Mouse (Mus musculus): ENCODE measurements around the gene 5730596B20Rik. TPM values are rescaled to one million over a fixed set of nuclear protein-coding genes. Genes with fewer than 3 reads are reported as not detected.
A peak's percentile ranks its signal among the peaks of the same experiment; 100 is the strongest.

The 5730596B20Rik gene
- polyA plus RNA-seq, 1 experiment from 2014 or later: 2.6 TPM

DNA sequence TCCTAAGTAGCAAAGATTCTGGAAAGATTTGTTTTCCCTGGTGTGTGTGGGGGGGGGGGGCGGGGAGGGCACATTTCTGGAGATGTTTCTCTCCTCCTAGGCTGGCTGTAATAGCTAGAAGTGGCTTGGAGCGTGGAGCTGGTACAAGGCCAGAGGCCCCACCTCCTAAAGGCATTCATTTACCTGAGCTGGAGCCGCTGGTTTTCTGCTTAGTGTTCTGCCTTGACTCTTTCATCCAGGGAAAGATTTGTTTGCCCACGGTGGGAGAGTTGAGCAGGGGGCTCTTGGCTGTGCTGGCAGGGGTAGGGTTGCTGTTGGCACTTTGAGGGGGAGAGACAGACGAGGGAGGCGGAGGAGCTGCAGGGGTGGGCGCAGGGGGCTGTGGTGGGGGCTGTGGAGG lies 5.4 kb upstream of the 5730596B20Rik start:
- H3K9me3 ChIP-seq (replicated peaks; ENCODE audit: control insufficient read depth, low read length): no peaks in the 10 kb centered on the region
- H3K9ac ChIP-seq (ENCODE audit: low read length): peak overlapping the region; percentile 81
- ATAC-seq (ENCODE audit: insufficient read depth, low FRiP score): no peak
- H3K4me2 ChIP-seq (ENCODE audit: low read depth, low read length): peak overlapping the region; percentile 65
- H3K27me3 ChIP-seq (ENCODE audit: control insufficient read depth, insufficient read depth, low read length): no peaks in the 10 kb centered on the region
- H3K4me1 ChIP-seq (ENCODE audit: control insufficient read depth, insufficient read depth, low read length): peaks cover 28% of the 10 kb centered on the region
- WGBS: 11% methylated on average over 7 of the region's 7 CpGs
- peak overlapping the region; percentile 99 for H3K27ac ChIP-seq (ENCODE audit: low read length)
- no peaks in the 10 kb centered on the region for H3K36me3 ChIP-seq (ENCODE audit: control insufficient read depth, insufficient read depth, low read length)
- H3K4me3 ChIP-seq (replicated peaks; ENCODE audit: low read length): peak overlapping the region; percentile 48

DNA sequence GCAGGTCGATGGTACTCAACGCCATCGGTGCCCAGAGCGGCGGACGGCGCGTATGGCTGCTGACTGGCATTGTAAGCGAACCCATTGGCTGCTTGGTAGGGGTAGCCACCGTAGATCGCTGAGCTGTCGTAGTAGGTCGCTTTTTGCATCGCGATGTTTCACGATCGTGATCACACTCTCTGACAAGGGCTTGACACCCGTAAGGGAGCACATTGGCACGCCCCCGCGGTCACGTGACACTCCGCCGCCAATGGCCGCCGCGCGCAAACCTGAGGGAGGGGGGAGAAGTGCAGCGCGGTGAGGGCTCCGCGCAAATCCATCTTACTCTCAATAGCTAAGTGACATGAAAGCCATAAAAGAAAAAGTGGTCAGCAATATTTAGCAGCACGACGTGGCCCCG lies 4.8 kb upstream of the 5730596B20Rik start:
- Histone ChIP-seq H3K27ac (ENCODE audit: low read length) (peak overlapping the region; percentile 99), H3K4me2 (ENCODE audit: low read depth, low read length) (peak overlapping the region; percentile 65), H3K4me3 (replicated peaks; ENCODE audit: low read length) (peak overlapping the region; percentile 48), H3K27me3 (ENCODE audit: control insufficient read depth, insufficient read depth, low read length) (no peaks in the 10 kb centered on the region), H3K4me1 (ENCODE audit: control insufficient read depth, insufficient read depth, low read length) (peaks cover 28% of the 10 kb centered on the region), H3K9me3 (replicated peaks; ENCODE audit: control insufficient read depth, low read length) (no peaks in the 10 kb centered on the region), H3K36me3 (ENCODE audit: control insufficient read depth, insufficient read depth, low read length) (no peaks in the 10 kb centered on the region), H3K9ac (ENCODE audit: low read length) (peak overlapping the region; percentile 81)
- ATAC-seq (ENCODE audit: insufficient read depth, low FRiP score): peak; percentile 78
- WGBS: under 1% methylated on average over 35 of the region's 35 CpGs

DNA sequence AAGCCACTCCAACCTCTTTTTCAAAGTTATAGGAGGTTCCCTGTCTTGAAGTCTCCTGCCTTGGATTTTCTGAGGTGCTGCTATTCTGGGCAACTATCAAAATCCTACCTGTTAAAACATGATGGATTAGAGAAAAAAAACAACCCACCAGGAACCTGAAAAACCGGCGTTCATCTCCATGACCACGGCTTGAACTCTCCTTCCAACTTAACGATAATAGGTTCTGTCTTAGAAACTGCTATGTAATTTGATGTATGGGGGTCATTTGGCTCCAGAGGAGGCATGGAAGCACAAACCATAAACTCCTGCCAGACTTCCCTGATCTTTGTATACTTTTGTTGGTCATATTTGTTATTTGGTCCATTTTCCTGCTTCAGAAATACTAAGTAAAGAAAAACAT lies 3.6 kb upstream of the 5730596B20Rik start:
- Histone ChIP-seq H3K27ac (ENCODE audit: low read length) (peak overlapping the region; percentile 99), H3K4me1 (ENCODE audit: control insufficient read depth, insufficient read depth, low read length) (peaks cover 28% of the 10 kb centered on the region), H3K4me3 (replicated peaks; ENCODE audit: low read length) (peak overlapping the region; percentile 48), H3K36me3 (ENCODE audit: control insufficient read depth, insufficient read depth, low read length) (no peaks in the 10 kb centered on the region), H3K9me3 (replicated peaks; ENCODE audit: control insufficient read depth, low read length) (no peaks in the 10 kb centered on the region), H3K9ac (ENCODE audit: low read length) (peak overlapping the region; percentile 78), H3K4me2 (ENCODE audit: low read depth, low read length) (peak overlapping the region; percentile 65), H3K27me3 (ENCODE audit: control insufficient read depth, insufficient read depth, low read length) (no peaks in the 10 kb centered on the region)
- no peak for ATAC-seq (ENCODE audit: insufficient read depth, low FRiP score)
- WGBS: 8% methylated on average over 4 of the region's 4 CpGs

DNA sequence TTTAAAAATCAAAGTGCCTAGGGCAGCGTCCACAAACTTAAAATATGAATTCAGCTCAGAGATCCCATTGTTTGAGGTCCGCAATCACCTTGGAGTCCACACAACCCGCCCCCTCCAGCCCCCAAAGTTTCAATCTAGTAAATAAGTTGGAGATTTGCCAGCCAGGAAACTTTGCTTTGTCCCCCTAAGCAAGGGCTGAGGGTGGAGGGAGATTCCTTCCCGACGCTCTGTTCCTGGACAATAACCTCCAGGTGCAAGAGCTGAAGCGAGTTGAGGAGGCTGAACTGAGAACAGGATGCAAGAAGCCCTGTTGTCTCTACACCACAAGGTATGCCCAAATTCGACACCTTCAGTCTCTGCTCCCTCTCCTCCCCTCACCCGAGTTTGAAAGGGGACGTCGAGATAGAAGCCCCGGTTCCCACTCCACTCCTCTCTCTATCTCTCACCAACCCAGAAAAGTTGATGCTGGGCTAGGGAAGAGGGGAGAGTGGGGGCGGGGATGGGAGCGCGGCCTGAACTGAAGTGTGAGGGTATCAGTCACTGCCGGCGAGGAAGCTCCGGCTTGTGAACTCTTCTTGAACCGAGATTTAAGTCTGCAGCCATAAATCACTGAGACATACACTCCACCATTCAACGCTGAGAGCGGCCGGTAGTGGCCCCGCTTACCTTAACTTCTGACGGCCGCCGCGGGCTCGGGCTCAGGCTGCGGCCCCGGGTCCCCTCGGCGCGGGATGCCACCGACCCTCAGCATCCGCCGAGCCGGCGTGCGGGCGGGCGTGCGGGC lies 2.1 kb upstream of the 5730596B20Rik start:
- peaks cover 26% of the 10 kb centered on the region for H3K4me1 ChIP-seq (ENCODE audit: control insufficient read depth, insufficient read depth, low read length)
- H3K27ac ChIP-seq (ENCODE audit: low read length): peak overlapping the region; percentile 98
- peak overlapping the region; percentile 60 for H3K4me3 ChIP-seq (replicated peaks; ENCODE audit: low read length)
- peak overlapping the region; percentile 71 for H3K4me2 ChIP-seq (ENCODE audit: low read depth, low read length)
- ATAC-seq (ENCODE audit: insufficient read depth, low FRiP score): peak; percentile 29; the same call in 1 of the 2 replicates
- no peaks in the 10 kb centered on the region for H3K27me3 ChIP-seq (ENCODE audit: control insufficient read depth, insufficient read depth, low read length)
- peak overlapping the region; percentile 91 for H3K9ac ChIP-seq (ENCODE audit: low read length)
- no peaks in the 10 kb centered on the region for H3K9me3 ChIP-seq (replicated peaks; ENCODE audit: control insufficient read depth, low read length)
- no peaks in the 10 kb centered on the region for H3K36me3 ChIP-seq (ENCODE audit: control insufficient read depth, insufficient read depth, low read length)
- 3% methylated on average over 41 of the region's 41 CpGs for WGBS

DNA sequence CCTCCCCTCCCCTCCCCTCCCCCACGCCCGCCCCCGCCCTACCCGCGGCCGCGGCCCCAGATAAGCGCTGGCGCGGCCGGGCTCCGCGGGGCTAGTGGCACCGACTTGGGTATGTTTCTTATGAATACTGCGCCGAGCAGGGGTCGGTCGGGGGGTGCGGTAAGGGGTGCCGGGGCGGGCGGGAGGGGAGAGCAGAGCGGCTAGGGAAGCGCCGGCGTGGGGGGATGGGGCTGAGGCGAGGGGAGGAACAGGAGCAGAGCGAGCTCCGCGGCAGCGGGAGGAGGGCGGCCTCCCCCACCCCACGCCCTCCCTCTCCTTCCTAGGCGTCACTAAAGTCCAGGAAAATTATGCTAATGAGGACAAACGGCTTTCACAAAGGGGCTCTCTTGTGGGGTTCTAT lies 1.4 kb upstream of the 5730596B20Rik start:
- peak overlapping the region; percentile 98 for H3K27ac ChIP-seq (ENCODE audit: low read length)
- peaks cover 21% of the 10 kb centered on the region for H3K4me1 ChIP-seq (ENCODE audit: control insufficient read depth, insufficient read depth, low read length)
- H3K9me3 ChIP-seq (replicated peaks; ENCODE audit: control insufficient read depth, low read length): no peaks in the 10 kb centered on the region
- H3K4me2 ChIP-seq (ENCODE audit: low read depth, low read length): peak overlapping the region; percentile 71
- H3K9ac ChIP-seq (ENCODE audit: low read length): peak overlapping the region; percentile 91
- H3K4me3 ChIP-seq (replicated peaks; ENCODE audit: low read length): peak overlapping the region; percentile 60
- ATAC-seq (ENCODE audit: insufficient read depth, low FRiP score): peak; percentile 54
- under 1% methylated on average over 17 of the region's 35 CpGs for WGBS
- no peaks in the 10 kb centered on the region for H3K36me3 ChIP-seq (ENCODE audit: control insufficient read depth, insufficient read depth, low read length)
- H3K27me3 ChIP-seq (ENCODE audit: control insufficient read depth, insufficient read depth, low read length): no peaks in the 10 kb centered on the region

DNA sequence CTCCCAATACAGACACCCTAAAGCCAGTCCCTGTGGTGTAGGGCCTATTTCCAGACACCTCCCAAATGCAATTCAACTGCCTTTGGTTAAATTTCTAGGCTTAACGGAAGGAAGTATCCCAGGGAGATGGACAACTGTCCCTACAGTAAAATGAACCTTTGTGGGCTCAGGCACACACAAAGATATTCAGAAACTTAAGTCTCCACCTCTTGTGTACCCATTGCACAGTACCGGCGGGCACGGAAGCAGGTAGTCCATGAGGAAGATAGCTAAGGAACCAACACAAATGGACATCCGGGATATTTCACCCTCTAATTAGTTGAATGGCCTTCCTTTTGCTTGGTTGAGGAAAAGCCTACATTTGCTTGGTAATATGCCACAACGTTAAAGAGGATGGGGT lies 907 bp upstream of the 5730596B20Rik start:
- H3K36me3 ChIP-seq (ENCODE audit: control insufficient read depth, insufficient read depth, low read length): no peaks in the 10 kb centered on the region
- H3K9me3 ChIP-seq (replicated peaks; ENCODE audit: control insufficient read depth, low read length): no peaks in the 10 kb centered on the region
- H3K27me3 ChIP-seq (ENCODE audit: control insufficient read depth, insufficient read depth, low read length): no peaks in the 10 kb centered on the region
- peak overlapping the region; percentile 98 for H3K27ac ChIP-seq (ENCODE audit: low read length)
- H3K4me1 ChIP-seq (ENCODE audit: control insufficient read depth, insufficient read depth, low read length): peaks cover 21% of the 10 kb centered on the region
- peak overlapping the region; percentile 71 for H3K4me2 ChIP-seq (ENCODE audit: low read depth, low read length)
- peak overlapping the region; percentile 60 for H3K4me3 ChIP-seq (replicated peaks; ENCODE audit: low read length)
- 4% methylated on average over 6 of the region's 6 CpGs for WGBS
- ATAC-seq (ENCODE audit: insufficient read depth, low FRiP score): no peak
- H3K9ac ChIP-seq (ENCODE audit: low read length): peak overlapping the region; percentile 91

DNA sequence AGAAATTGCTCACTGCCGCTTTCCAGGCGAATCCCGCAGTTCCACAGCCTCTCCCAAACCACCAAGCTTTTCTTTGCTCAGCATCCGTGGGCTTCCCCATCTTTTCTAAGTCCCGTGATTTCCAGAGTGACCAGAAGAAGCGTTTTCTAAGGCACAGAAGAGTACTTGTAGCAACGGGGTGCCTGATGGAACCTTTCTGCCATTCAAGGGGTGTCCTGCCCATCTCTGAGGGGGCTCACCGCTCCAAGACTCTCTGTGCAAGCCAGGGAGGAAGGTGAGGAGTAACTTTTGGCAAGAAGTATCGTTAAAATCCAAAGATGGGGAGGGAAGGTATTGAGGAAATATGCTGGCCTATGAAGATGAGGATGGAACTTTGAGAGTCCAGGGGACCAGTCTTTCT lies 508 bp downstream of the 5730596B20Rik start:
- WGBS: 16% methylated on average over 9 of the region's 9 CpGs
- Histone ChIP-seq H3K36me3 (ENCODE audit: control insufficient read depth, insufficient read depth, low read length) (no peaks in the 10 kb centered on the region), H3K9ac (ENCODE audit: low read length) (peak overlapping the region; percentile 91), H3K27me3 (ENCODE audit: control insufficient read depth, insufficient read depth, low read length) (no peaks in the 10 kb centered on the region), H3K4me2 (ENCODE audit: low read depth, low read length) (peak overlapping the region; percentile 71), H3K27ac (ENCODE audit: low read length) (peak overlapping the region; percentile 98), H3K4me1 (ENCODE audit: control insufficient read depth, insufficient read depth, low read length) (peaks cover 17% of the 10 kb centered on the region), H3K4me3 (replicated peaks; ENCODE audit: low read length) (peak overlapping the region; percentile 60), H3K9me3 (replicated peaks; ENCODE audit: control insufficient read depth, low read length) (no peaks in the 10 kb centered on the region)
- ATAC-seq (ENCODE audit: insufficient read depth, low FRiP score): no peak

DNA sequence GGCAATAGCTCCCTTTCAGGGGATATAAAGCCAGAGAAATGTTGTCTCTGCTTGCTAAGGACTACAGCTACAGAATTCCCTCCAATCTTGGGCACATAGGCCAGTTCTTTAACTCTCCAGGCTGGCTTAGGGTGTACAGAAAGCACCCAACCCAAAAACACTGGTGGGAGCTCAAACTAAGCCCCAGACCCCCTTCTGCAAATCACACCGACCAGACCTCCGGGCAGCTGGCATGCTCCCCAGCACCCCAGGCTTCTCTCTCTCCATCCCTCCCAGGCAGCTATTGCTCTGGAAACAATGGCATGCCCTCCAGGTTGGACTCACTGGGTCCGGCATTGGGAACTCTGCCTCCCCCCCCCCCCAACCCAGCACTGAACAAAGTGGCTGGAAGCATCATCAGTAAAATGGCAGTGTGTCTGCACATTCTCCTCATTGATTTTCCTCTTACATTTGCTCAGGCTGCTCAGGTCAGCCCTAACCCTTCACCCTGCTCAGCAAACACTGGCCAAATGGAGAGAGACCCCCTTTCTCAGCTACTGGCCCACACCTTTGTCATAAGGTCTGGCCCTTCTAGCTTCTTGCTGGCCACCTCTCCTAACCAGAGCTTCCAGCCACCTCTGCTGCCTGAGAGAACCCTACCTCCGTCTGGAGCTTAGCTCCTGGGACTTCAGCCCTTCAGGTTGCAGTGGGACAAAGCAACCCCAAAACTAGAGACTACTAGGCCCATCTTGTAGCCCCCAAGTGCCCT lies 1.8 kb downstream of the 5730596B20Rik start:
- no peak for ATAC-seq (ENCODE audit: insufficient read depth, low FRiP score)
- Histone ChIP-seq H3K9me3 (replicated peaks; ENCODE audit: control insufficient read depth, low read length) (no peaks in the 10 kb centered on the region), H3K27ac (ENCODE audit: low read length) (peak overlapping the region; percentile 98), H3K4me3 (replicated peaks; ENCODE audit: low read length) (peak overlapping the region; percentile 60), H3K9ac (ENCODE audit: low read length) (peak overlapping the region; percentile 91), H3K36me3 (ENCODE audit: control insufficient read depth, insufficient read depth, low read length) (no peaks in the 10 kb centered on the region), H3K4me1 (ENCODE audit: control insufficient read depth, insufficient read depth, low read length) (peaks cover 24% of the 10 kb centered on the region), H3K4me2 (ENCODE audit: low read depth, low read length) (peak overlapping the region; percentile 71), H3K27me3 (ENCODE audit: control insufficient read depth, insufficient read depth, low read length) (no peaks in the 10 kb centered on the region)
- WGBS: 17% methylated on average over 4 of the region's 4 CpGs

DNA sequence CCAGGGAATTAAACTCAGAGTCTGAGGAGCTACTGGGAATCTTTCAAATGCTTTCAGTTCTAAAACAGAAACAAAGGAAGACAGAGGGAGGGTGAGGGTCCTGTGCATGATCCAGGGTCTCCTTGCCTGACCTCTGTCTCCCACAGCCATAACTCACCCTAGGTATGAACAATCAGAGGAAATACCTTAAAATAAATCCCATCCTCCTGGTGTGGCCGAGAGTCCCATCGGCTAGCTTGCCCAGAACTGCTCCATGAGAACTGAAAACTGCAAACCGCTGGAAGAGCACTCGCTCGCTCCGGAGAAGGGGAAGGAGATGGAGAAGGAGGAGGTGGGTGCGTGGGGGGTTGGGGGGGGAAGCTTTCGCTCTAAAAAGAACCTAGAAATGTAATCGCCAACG lies 2.4 kb downstream of the 5730596B20Rik start:
- Histone ChIP-seq H3K27me3 (ENCODE audit: control insufficient read depth, insufficient read depth, low read length) (no peaks in the 10 kb centered on the region), H3K36me3 (ENCODE audit: control insufficient read depth, insufficient read depth, low read length) (no peaks in the 10 kb centered on the region), H3K9me3 (replicated peaks; ENCODE audit: control insufficient read depth, low read length) (no peaks in the 10 kb centered on the region), H3K4me2 (ENCODE audit: low read depth, low read length) (peak overlapping the region; percentile 71), H3K27ac (ENCODE audit: low read length) (peak overlapping the region; percentile 98), H3K9ac (ENCODE audit: low read length) (peak overlapping the region; percentile 91), H3K4me1 (ENCODE audit: control insufficient read depth, insufficient read depth, low read length) (peaks cover 30% of the 10 kb centered on the region), H3K4me3 (replicated peaks; ENCODE audit: low read length) (peak overlapping the region; percentile 60)
- ATAC-seq (ENCODE audit: insufficient read depth, low FRiP score): no peak
- 13% methylated on average over 10 of the region's 10 CpGs for WGBS
